Mouse (Mus musculus) heart, embryonic 10.5 days (tissue): ENCODE measurements at regions not wholly inside any gene's neighbourhood (a gene's known extent, or its start where the extent isn't known, plus 50 kb on each side); places are given as distances from the start of the nearest gene placed in this dataset.
"Not testable (repeated sequence)": the region's sequence is repeated elsewhere in the genome, so short reads cannot be mapped to it uniquely, and the experiment has no call there.

Experiments
- DNase-seq: peaks from one replicate; pipeline ENCODE4 v3.0.0-alpha.2; 2017; ENCODE audit warnings: low spot score
- H3K27ac ChIP-seq: fragments of 300-500 bp; sonication (generic); 2 replicates; pipeline ENCODE4 v1.5.1; 2016; ENCODE audit warnings: mild to moderate bottlenecking
- H3K27me3 ChIP-seq: fragments of 300-500 bp; sonication (generic); 2 replicates; pipeline ENCODE4 v1.6.1; 2016; ENCODE audit warnings: mild to moderate bottlenecking; ENCODE audit not compliant: poor library complexity, insufficient read depth, severe bottlenecking
- H3K36me3 ChIP-seq: fragments of 300-500 bp; sonication (generic); 2 replicates; pipeline ENCODE4 v1.6.1; 2016; ENCODE audit warnings: mild to moderate bottlenecking, moderate library complexity
- H3K4me1 ChIP-seq: fragments of 300-500 bp; sonication (generic); 2 replicates; pipeline ENCODE4 v1.6.1; 2016; ENCODE audit warnings: mild to moderate bottlenecking
- H3K4me3 ChIP-seq: fragments of 300-500 bp; sonication (generic); 2 replicates; pipeline ENCODE4 v1.5.1; 2016; ENCODE audit warnings: mild to moderate bottlenecking, moderate library complexity
- H3K9me3 ChIP-seq: fragments of 300-500 bp; sonication (generic); 2 replicates; pipeline ENCODE4 v1.6.1; 2016; ENCODE audit warnings: mild to moderate bottlenecking, moderate library complexity
- WGBS: fragments of 180-500 bp; shearing (Covaris S2); methylation state at CpG from one replicate; pipeline ENCODE4 v1.1.7; 2016; 5-methylcytosine and 5-hydroxymethylcytosine counted together

DNA sequence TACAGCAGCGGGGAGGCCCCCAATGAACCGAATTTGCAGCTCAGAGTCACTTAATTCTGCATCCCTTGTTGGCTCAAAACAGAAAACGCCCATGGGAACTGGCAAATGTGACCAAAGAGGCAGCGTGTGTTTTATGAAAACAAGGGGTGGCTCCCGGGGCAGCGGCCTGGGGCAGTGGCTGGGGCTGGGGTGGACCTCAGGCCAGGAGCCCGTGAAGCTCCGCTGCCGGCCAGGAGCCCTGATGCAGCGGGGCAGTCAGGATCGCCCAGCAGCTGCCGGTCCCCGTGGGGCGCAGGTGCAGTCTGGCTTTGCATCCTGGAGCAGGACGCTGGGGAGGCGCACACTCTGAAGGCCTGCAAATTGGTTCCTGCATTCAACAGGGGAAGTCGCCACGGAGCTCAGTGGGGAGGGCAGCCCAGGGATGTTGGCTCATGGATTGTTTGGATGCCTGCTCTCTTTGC lies 104.4 kb upstream of the Gm9887 start:
- Histone ChIP-seq H3K4me3 (peak overlapping the region; percentile 43), H3K27ac (peak overlapping the region; percentile 60)
- 15% methylated on average over 18 of the region's 18 CpGs for WGBS

DNA sequence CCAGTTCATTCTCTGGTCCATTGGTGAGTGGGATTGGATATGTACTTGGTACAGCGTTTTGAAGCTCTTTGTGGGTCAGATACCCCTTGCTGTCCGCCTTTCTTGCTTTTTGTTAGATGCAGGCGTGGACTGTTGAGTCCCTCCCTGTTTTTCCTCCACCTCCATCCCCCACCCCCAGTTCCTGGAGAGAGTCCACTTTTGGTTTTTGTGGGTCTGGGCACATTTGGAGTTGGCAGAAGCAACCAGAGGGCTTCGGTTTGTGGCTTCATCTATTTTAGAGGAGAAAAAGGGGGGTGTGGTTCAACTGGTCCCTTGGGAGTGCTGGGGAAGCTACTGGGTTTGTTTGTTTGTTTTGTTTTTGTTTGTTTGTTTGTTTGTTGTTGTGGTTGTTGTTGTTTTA lies 103.9 kb upstream of the Gm9887 start:
- peaks cover 27% of the 10 kb centered on the region for H3K4me1 ChIP-seq
- H3K36me3 ChIP-seq: no peaks in the 10 kb centered on the region
- no peaks in the 10 kb centered on the region for H3K9me3 ChIP-seq
- no peak overlapping the region for H3K4me3 ChIP-seq
- H3K27me3 ChIP-seq: peaks cover 4% of the 10 kb centered on the region; the same call in 1 of the 2 replicates
- 78% methylated on average over 4 of the region's 4 CpGs for WGBS
- no peak for DNase-seq
- no peak overlapping the region for H3K27ac ChIP-seq

More for the DNA sequence above, 104.4 kb upstream of the Gm9887 start:
- no peak for DNase-seq
- H3K4me1 ChIP-seq: peaks cover 27% of the 10 kb centered on the region
- H3K27me3 ChIP-seq: peaks cover 4% of the 10 kb centered on the region; the same call in 1 of the 2 replicates
- no peaks in the 10 kb centered on the region for H3K9me3 ChIP-seq
- no peaks in the 10 kb centered on the region for H3K36me3 ChIP-seq

- no peaks in the 10 kb centered on the region for H3K36me3 ChIP-seq
- peaks cover 4% of the 10 kb centered on the region; the same call in 1 of the 2 replicates for H3K27me3 ChIP-seq
- H3K9me3 ChIP-seq: no peaks in the 10 kb centered on the region
- DNase-seq: no peak
- peak overlapping the region; percentile 53; the same call in 1 of the 2 replicates for H3K27ac ChIP-seq
- H3K4me1 ChIP-seq: peaks cover 27% of the 10 kb centered on the region
- H3K4me3 ChIP-seq: no peak overlapping the region
- 61% methylated on average over 17 of the region's 17 CpGs for WGBS
These were observed 102.8 kb upstream of the Gm9887 start for GRCm38 (mm10) chr12:69474916-69475661.

DNA sequence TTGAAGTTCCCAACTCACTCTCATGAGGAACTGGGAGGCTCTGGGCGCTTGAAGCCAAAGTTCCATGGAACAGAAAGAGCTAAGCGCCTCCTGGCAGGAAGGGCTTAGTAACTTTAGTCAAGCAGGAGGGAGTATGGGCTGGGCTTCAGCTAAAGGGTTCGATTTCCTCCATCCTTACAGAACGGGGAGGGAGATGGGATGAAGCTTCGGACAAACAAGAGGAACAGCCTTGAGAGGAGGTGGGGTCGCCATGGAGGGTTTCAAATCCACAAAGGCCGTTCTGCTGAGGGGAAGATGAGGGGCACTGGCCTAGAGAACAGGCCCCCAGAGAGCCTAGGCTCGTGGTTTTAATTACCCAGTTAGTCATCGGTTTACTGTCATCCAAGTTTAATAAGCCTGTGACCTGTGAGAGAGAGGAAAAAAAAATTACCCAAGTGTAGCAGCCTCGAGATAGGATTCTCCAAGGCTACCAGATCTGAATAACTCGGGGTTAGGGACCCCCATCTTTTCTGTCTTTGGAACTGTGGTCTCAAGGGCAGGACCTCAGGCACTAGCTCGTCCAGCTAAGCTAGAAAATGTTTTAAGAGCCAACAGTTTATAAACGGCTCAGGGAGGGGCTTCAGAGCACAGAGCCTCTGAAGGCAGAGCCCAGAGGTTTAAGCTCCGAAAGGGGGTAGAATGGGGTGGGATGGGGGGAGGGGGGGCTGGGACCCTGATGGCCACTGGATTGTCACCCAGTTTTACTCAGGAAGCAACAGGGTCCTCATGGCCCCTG lies 102.1 kb upstream of the Gm9887 start:
- 48% methylated on average over 14 of the region's 14 CpGs for WGBS
- Histone ChIP-seq H3K27ac (peak overlapping the region; percentile 53; the same call in 1 of the 2 replicates), H3K36me3 (no peaks in the 10 kb centered on the region), H3K27me3 (peaks cover 4% of the 10 kb centered on the region; the same call in 1 of the 2 replicates), H3K9me3 (no peaks in the 10 kb centered on the region), H3K4me1 (peaks cover 27% of the 10 kb centered on the region), H3K4me3 (no peak overlapping the region)
- no peak for DNase-seq

DNA sequence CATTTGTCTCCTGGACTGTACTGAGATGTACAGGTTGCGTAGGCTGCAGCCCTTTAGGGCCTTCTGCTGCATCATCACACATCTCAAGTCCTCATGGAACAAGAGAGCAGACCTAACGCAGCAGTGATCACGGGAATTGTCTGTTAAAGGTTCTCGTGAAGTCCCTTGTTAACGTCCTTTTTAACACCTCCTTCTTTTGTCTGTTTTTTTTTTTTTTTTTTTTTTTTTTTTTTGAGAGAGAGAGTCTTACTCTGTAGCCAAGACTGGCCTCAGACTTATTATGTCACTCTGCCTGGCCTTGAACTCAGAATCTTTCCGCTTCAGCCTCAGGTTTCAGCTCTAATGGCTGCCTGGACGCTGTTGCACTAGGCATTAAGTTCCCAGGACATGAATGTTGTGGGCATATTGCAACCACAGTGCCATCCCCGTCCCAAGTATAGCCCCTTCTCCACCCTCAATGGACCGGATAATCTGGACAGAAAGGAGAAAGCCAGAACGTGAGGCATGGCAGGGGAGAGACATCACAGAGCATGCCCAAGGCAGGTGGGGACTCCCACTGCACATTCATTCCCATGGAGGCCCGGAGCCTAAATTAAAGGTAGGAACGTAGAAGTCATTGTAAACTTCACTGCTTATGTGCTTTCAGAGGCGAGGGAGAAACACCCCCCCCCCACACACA lies 101.3 kb upstream of the Gm9887 start:
- Histone ChIP-seq H3K27ac (0 out of 2 replicates have a peak overlapping the region, but pooled peaks have one; percentile 36), H3K4me1 (peaks cover 27% of the 10 kb centered on the region), H3K9me3 (no peaks in the 10 kb centered on the region), H3K36me3 (no peaks in the 10 kb centered on the region), H3K27me3 (peaks cover 4% of the 10 kb centered on the region; the same call in 1 of the 2 replicates), H3K4me3 (no peak overlapping the region)
- no peak for DNase-seq
- 79% methylated on average over 13 of the region's 13 CpGs for WGBS

GRCm38 (mm10) chr12:69472912-69473311 lies 100.7 kb upstream of the Gm9887 start:
- Histone ChIP-seq H3K27me3 (peaks cover 4% of the 10 kb centered on the region; the same call in 1 of the 2 replicates), H3K4me3 (no peak overlapping the region), H3K4me1 (peaks cover 27% of the 10 kb centered on the region), H3K9me3 (no peaks in the 10 kb centered on the region), H3K36me3 (no peaks in the 10 kb centered on the region), H3K27ac (no peak overlapping the region)
- WGBS: 96% methylated on average over 9 of the region's 9 CpGs
- DNase-seq: no peak

- no peaks in the 10 kb centered on the region for H3K36me3 ChIP-seq
- H3K4me3 ChIP-seq: no peak overlapping the region
- no peaks in the 10 kb centered on the region for H3K9me3 ChIP-seq
- H3K27ac ChIP-seq: no peak overlapping the region
- peaks cover 4% of the 10 kb centered on the region; the same call in 1 of the 2 replicates for H3K27me3 ChIP-seq
- H3K4me1 ChIP-seq: peaks cover 33% of the 10 kb centered on the region
- DNase-seq: no peak
- WGBS: 55% methylated on average over 5 of the region's 5 CpGs
These were observed 99.6 kb upstream of the Gm9887 start for GRCm38 (mm10) chr12:69471876-69472275.

- Histone ChIP-seq H3K4me1 (peaks cover 14% of the 10 kb centered on the region), H3K27ac (no peak overlapping the region), H3K36me3 (no peaks in the 10 kb centered on the region), H3K27me3 (no peaks in the 10 kb centered on the region), H3K4me3 (no peak overlapping the region), H3K9me3 (no peaks in the 10 kb centered on the region)
- DNase-seq: no peak
- WGBS: 77% methylated on average over 6 of the region's 6 CpGs
These were observed 96.7 kb upstream of the Gm9887 start for GRCm38 (mm10) chr12:69469004-69469403.

DNA sequence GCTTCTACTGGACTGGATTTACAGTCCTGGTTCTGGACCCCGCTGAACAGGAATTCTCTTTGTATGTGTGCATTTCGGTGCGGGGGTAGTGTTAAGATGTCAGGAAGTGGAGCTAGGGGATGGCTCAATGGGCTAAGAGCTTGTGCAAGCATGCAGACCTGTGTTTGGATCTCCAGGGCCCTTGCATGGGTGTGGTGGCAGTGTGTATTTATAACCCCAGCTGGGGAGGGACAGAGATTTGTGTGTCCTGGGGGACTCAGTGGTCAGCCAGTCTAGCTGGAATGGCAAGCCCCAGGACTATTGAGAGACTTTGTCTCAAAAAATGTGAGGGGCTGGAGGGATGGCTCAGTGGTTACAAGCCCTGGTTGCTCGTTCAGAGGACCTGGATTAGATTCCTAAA lies 95.1 kb upstream of the Gm9887 start:
- peaks cover 10% of the 10 kb centered on the region; the same call in 1 of the 2 replicates for H3K4me1 ChIP-seq
- no peak overlapping the region for H3K4me3 ChIP-seq
- no peak overlapping the region for H3K27ac ChIP-seq
- WGBS: 77% methylated on average over 4 of the region's 4 CpGs
- H3K36me3 ChIP-seq: no peaks in the 10 kb centered on the region
- H3K9me3 ChIP-seq: no peaks in the 10 kb centered on the region
- no peak for DNase-seq
- no peaks in the 10 kb centered on the region for H3K27me3 ChIP-seq

DNA sequence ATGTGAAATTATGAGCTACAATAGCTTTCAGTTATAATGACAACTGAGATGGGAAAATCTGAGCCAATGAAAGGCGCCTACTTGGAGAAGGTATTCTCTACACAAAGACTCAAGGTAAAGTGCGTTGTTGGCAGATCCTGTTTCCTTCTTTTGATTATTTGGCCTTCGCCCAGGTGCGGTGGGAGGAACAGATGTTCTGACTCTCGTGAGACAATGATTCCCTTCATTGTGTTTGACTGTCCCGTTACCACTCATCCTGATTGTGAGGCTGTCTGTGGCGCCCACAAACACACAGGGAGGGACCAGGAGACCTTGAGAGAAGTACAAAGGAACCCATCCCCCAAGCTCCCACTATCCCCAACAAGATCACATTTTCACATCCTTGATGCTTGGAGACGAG lies 92.6 kb upstream of the Gm9887 start:
- no peaks in the 10 kb centered on the region for H3K27me3 ChIP-seq
- peaks cover 17% of the 10 kb centered on the region; the same call in 1 of the 2 replicates for H3K4me1 ChIP-seq
- no peak overlapping the region for H3K4me3 ChIP-seq
- DNase-seq: no peak
- WGBS: 88% methylated on average over 8 of the region's 8 CpGs
- no peak overlapping the region for H3K27ac ChIP-seq
- H3K36me3 ChIP-seq: no peaks in the 10 kb centered on the region
- no peaks in the 10 kb centered on the region for H3K9me3 ChIP-seq

DNA sequence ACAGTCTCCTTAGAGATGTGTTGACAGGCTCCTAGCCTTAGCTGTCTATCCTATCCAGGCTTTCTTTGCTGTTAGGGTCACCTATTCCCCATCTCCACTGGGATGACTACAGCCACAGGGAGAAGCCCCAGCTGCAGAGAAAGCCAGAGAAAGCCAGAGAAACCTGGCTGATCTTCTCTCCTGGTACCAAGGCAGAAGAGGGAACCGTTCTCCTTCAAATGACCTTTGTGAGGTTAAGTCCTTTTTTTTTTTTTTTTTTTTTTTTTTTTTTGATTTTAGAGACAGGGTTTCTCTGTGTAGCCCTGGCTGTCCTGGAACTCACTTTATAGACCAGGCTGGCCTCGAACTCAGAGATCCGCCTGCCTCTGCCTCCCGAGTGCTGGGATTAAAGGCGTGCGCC lies 91.1 kb upstream of the Gm9887 start:
- not testable (repeated sequence) for DNase-seq, H3K9me3 ChIP-seq, H3K36me3 ChIP-seq, H3K4me3 ChIP-seq, H3K27me3 ChIP-seq, H3K27ac ChIP-seq
- H3K4me1 ChIP-seq: peaks cover 17% of the 10 kb centered on the region; the same call in 1 of the 2 replicates
- WGBS: 91% methylated on average over 6 of the region's 6 CpGs

GRCm38 (mm10) chr12:69461888-69462840 lies 89.9 kb upstream of the Gm9887 start:
- Histone ChIP-seq H3K4me1 (peaks cover 12% of the 10 kb centered on the region; the same call in 1 of the 2 replicates), H3K27ac (peak overlapping the region; percentile 84), H3K27me3 (no peaks in the 10 kb centered on the region), H3K4me3 (peak overlapping the region; percentile 59), H3K36me3 (no peaks in the 10 kb centered on the region), H3K9me3 (no peaks in the 10 kb centered on the region)
- peak; percentile 80 for DNase-seq
- WGBS: 28% methylated on average over 30 of the region's 30 CpGs
